Mouse (Mus musculus) lung, postnatal 0 days (tissue): Measurements from ENCODE around the gene 6430550D23Rik.

ENCODE experiments used
- CTCF ChIP-seq: IDR thresholded peaks from 2 replicates; pipeline ENCODE4 v1.5.1; 2016; ENCODE audit warnings: antibody characterized with exemption, mild to moderate bottlenecking
- EP300 ChIP-seq: IDR thresholded peaks from 2 replicates; pipeline ENCODE4 v1.6.1; 2016; ENCODE audit warnings: antibody characterized with exemption, mild to moderate bottlenecking, control low read depth

DNA sequence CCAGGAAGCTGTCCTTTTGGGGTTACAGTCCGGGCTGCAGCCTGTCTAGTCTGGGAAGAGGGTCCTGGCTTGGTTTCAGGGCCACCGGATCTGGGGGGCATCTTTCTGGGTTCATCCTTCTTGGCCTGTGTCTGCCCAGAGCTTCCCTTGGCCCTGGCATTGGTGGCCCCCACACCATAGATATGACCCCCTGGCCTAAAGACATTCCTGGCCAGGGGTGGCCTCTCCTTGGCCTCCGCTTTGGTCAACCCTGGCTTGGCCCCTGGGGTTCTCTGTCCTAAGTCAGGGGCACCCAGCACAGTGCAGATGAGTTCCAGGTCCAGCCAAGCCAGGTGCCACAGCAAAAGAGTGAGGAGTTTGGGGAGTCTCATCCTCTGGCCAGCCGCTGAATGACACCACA, 63.1 kb downstream of the 6430550D23Rik start:
- TF ChIP-seq CTCF (no peak), EP300 (no peak)
